In genomic region chr9:79719451-79719850, GRCm38 (mm10) we compare ENCODE assay signal across 9 mouse cellular contexts. TPM values are rescaled to one million over a fixed set of nuclear protein-coding genes. Genes with fewer than 3 reads are reported as not detected.
DNase-seq lines count a peak whose midpoint lies in the region; ATAC-seq and TF ChIP-seq lines count a peak whose summit lies in the region.
"Had no signal": no experiment of that assay in that cellular context is flagged by ENCODE, and none has a peak within 500 bp of the region (broad histone marks: within the 10 kb centered on the region; RNA-seq: fewer than 3 reads in every experiment).

No protein-coding gene starts in this region.

- no peak for ATAC-seq in embryonic facial prominence, embryonic 15.5 days (ENCODE audit: insufficient number of reproducible peaks, low FRiP score, low TSS enrichment, low read depth)
- no peak for ATAC-seq in liver, embryonic 12.5 days
- ATAC-seq in neural tube, embryonic 12.5 days (ENCODE audit: low FRiP score, low read depth) = no peak

- H3K4me1 ChIP-seq in embryonic facial prominence, embryonic 15.5 days = peaks cover 45% of the 10 kb centered on the region
- no peaks in the 10 kb centered on the region for H3K4me1 ChIP-seq in liver, embryonic 12.5 days
- H3K4me1 ChIP-seq in neural tube, embryonic 12.5 days = peaks cover 34% of the 10 kb centered on the region

- no peak for DNase-seq in layer of hippocampus, adult 2 months (ENCODE audit: low spot score in 2 of 2)
- no peak for DNase-seq in layer of hippocampus, adult 18-20 months (ENCODE audit: low spot score in 2 of 2)
- peak; percentile 52 to 55 for DNase-seq in heart, postnatal 10 days
- DNase-seq in left cerebral cortex, adult 11 months (ENCODE audit: low spot score) = no peak
- DNase-seq in natural killer cell, adult 2 months (ENCODE audit: low spot score in 2 of 2) = no peak

- TF ChIP-seq CTCF in layer of hippocampus, adult 2 months (conservative IDR thresholded peaks at IDR 0.05) = no peak

- H3K4me2 ChIP-seq in embryonic facial prominence, embryonic 15.5 days (replicated peaks) = peak overlapping the region; percentile 79
- peak overlapping the region; percentile 51 for H3K4me2 ChIP-seq in liver, embryonic 12.5 days
- peak overlapping the region; percentile 97 for H3K4me2 ChIP-seq in neural tube, embryonic 12.5 days (replicated peaks)

- peak overlapping the region; percentile 13; the same call in 1 of the 2 replicates for H3K4me3 ChIP-seq in layer of hippocampus, adult 2 months
- peak overlapping the region; percentile 56 for H3K4me3 ChIP-seq in embryonic facial prominence, embryonic 15.5 days (replicated peaks)
- peak overlapping the region; percentile 40 for H3K4me3 ChIP-seq in liver, embryonic 12.5 days
- H3K4me3 ChIP-seq in neural tube, embryonic 12.5 days = peak overlapping the region; percentile 54

- H3K9me3 ChIP-seq in embryonic facial prominence, embryonic 15.5 days (replicated peaks) = no peaks in the 10 kb centered on the region
- no peaks in the 10 kb centered on the region for H3K9me3 ChIP-seq in liver, embryonic 12.5 days (replicated peaks)
- H3K9me3 ChIP-seq in neural tube, embryonic 12.5 days = no peaks in the 10 kb centered on the region

- no peak overlapping the region for H3K27ac ChIP-seq in layer of hippocampus, adult 2 months
- H3K27ac ChIP-seq in embryonic facial prominence, embryonic 15.5 days (replicated peaks) = peak overlapping the region; percentile 86
- no peak overlapping the region for H3K27ac ChIP-seq in liver, embryonic 12.5 days
- no peak overlapping the region for H3K27ac ChIP-seq in neural tube, embryonic 12.5 days

- H3K9ac ChIP-seq in embryonic facial prominence, embryonic 15.5 days = peak overlapping the region; percentile 50; the same call in 1 of the 2 replicates
- no peak overlapping the region for H3K9ac ChIP-seq in liver, embryonic 12.5 days
- peak overlapping the region; percentile 69; the same call in 1 of the 2 replicates for H3K9ac ChIP-seq in neural tube, embryonic 12.5 days

- peaks cover 10% of the 10 kb centered on the region; the same call in 1 of the 2 replicates for H3K27me3 ChIP-seq in embryonic facial prominence, embryonic 15.5 days
- H3K27me3 ChIP-seq in liver, embryonic 12.5 days (replicated peaks) = peaks cover 67% of the 10 kb centered on the region
- H3K27me3 ChIP-seq in neural tube, embryonic 12.5 days (replicated peaks) = peaks cover 28% of the 10 kb centered on the region

- H3K36me3 ChIP-seq in embryonic facial prominence, embryonic 15.5 days = no peaks in the 10 kb centered on the region
- no peaks in the 10 kb centered on the region for H3K36me3 ChIP-seq in liver, embryonic 12.5 days
- no peaks in the 10 kb centered on the region for H3K36me3 ChIP-seq in neural tube, embryonic 12.5 days

- 3% methylated on average over 28 of the region's 28 CpGs for WGBS in embryonic facial prominence, embryonic 15.5 days
- WGBS in liver, embryonic 12.5 days (ENCODE audit: insufficient replicate concordance) = 4% methylated on average over 28 of the region's 28 CpGs
- WGBS in neural tube, embryonic 12.5 days = 2% methylated on average over 28 of the region's 28 CpGs

- intact Hi-C loops in heart, postnatal 10 days (cut with DNase I) = loop anchor here (2.0 to 10.0 kb wide), 2 partner anchors 195 to 675 kb away; no protein-coding TSS in a partner anchor

RNA-seq across cellular contexts. Expression of gene Col12a1, which starts 0.8 kb away (rescaled TPM):
- 1 to 10 TPM; 6.6 to 7.8 TPM for total RNA-seq in layer of hippocampus, adult 2 months (2021)
- total RNA-seq in layer of hippocampus, adult 18-20 months (2021) = 1 to 10 TPM; 5.2 to 6.0 TPM
- 132 and 136 TPM in 2 replicates for polyA plus RNA-seq in embryonic facial prominence, embryonic 15.5 days (2015; fragmentation: Nextera tagmentation; extraction: Ambion mirVana)
- total RNA-seq in heart, postnatal 10 days (2021) = 1 to 10 TPM; 7.1 to 8.3 TPM
- polyA plus RNA-seq in liver, embryonic 12.5 days (2016; fragmentation: Nextera tagmentation; extraction: Ambion mirVana) = 1.4 and 1.7 TPM in 2 replicates
- 19.2 and 19.9 TPM in 2 replicates for polyA plus RNA-seq in neural tube, embryonic 12.5 days (2016; fragmentation: Nextera tagmentation; extraction: Ambion mirVana)
- total RNA-seq: MEL had no signal

RNA-seq across cellular contexts. Expression of gene Cox7a2, which starts 40.2 kb away (rescaled TPM):
- 100 to 1,000 TPM; 305 to 312 TPM for total RNA-seq in layer of hippocampus, adult 2 months (2021)
- total RNA-seq in layer of hippocampus, adult 18-20 months (2021) = 100 to 1,000 TPM; 321 to 335 TPM
- polyA plus RNA-seq in embryonic facial prominence, embryonic 15.5 days (2015; fragmentation: Nextera tagmentation; extraction: Ambion mirVana) = 583 and 618 TPM in 2 replicates
- 1,000 to 10,000 TPM in 1 of 2 experiments, 100 to 1,000 TPM in 1; 975 to 1,016 TPM for total RNA-seq in heart, postnatal 10 days (2021)
- polyA plus RNA-seq in liver, embryonic 12.5 days (2016; fragmentation: Nextera tagmentation; extraction: Ambion mirVana) = 538 and 572 TPM in 2 replicates
- polyA plus RNA-seq in neural tube, embryonic 12.5 days (2016; fragmentation: Nextera tagmentation; extraction: Ambion mirVana) = 689 and 719 TPM in 2 replicates

Comparison
In these comparisons a context has a peak if more than half of its experiments do, and no peak if none do; other contexts are left out.
1. DNase-seq: peak in heart, postnatal 10 days (2 of 2); none in layer of hippocampus, adult 2 months (0 of 2), layer of hippocampus, adult 18-20 months (0 of 2), left cerebral cortex, adult 11 months (single experiment) and natural killer cell, adult 2 months (0 of 2).
2. Peak in every context shown above with its lines, with median percentiles within 50 percentile points of each other: H3K4me3 ChIP-seq and H3K4me2 ChIP-seq.